Mouse (Mus musculus): ENCODE measurements around the gene Gm42791.

Gm42791 gene

DNA sequence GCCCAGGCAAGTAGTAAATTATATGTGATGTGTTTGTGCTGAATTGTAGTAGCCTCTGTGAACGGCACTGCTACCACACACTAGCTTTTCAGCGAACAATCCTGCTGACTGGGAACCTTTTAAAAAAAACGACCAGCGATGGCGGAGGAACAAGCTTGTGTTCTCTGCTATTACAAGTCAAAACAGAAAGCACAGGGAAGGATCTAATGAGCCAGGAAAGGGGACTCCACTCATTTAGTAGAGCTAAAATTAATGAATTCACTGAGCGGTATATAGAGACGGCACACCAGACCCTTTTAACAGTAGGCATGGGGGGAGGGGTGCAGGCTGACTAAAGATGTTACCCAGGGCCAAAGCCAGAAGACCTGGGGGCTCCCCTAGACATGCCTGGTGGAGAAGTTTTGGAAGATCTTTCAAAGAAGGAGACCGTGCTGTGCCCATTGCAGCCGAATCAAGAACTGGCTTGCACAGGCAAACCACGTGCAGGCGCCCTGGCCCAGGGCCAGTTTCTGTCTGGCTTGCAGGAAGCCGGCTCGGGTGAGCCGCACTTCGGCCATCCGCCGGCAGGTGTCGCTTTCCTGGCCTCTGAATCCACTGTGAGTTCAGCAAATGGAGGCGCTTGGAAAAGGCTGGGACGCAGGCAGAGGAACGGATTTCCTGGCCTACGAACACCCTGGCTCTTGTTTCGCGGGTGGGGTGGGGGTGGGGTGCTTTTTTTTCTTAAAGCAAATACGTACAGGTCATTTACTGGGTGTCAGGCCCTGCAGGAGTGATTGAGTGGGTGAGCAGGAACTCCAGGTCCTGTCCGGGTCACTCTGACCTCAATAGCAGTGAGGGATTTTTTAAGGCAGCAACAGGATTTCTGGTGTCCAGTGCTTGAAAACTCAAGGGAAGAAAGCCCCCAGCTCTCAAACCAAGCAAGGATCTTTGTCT is 11.7 kb upstream of the Gm42791 start:
- DNase-seq: peak; percentile 100

DNA sequence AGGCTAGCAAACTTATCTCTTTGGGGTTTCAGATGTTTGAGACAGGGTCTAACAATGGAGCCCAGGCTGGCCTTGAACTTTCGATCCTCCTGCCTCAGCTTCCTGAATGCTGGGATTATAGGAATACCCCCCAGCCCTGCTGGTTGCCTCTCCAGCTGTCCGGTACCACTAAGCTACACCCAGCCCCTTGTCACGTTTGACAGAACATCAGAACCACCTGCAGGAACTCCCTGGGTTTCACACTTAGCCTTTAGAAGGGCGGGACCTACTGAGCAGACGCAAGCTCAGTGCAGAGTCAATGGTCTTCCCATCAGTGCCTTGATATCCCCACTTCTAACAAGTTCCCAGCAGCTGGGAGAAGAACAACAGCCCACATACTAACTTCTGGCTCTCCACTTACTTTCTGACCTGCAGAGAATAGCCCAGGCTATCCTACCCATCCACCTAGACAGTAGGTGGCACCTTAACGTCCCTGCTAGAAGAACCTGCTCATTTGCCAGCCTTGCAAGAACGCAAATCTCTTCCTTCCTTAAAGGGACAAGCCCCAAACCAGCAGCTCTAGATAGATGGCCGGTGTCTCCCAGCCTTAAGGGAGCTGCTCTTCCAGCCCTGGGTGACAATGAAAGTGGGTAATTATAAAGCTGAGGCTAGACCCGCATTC is 10.9 kb upstream of the Gm42791 start:
- peak in 1 of 2 experiments; percentile 16 for DNase-seq

- DNase-seq: no peak
These were observed 10.1 kb upstream of the Gm42791 start for GRCm38 (mm10) chr5:149005083-149005482.

GRCm38 (mm10) chr5:149003137-149003536 is 8.2 kb upstream of the Gm42791 start:
- no peak for DNase-seq

DNA sequence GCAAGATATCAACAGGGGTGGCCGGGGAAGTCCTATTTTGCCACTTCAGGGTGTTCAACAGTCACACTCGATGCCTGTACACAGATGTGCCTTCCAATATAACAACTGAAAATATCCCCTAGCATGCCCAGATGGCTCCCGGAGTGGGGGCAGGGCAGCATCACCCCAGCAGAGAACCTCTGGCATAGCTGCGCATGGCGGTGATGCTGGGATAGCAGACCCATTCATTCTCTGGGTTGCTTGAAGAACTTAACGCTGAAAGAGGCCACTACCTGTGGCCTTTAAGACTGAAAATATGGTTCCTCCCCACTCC is 7.8 kb upstream of the Gm42791 start:
- no peak for DNase-seq

DNA sequence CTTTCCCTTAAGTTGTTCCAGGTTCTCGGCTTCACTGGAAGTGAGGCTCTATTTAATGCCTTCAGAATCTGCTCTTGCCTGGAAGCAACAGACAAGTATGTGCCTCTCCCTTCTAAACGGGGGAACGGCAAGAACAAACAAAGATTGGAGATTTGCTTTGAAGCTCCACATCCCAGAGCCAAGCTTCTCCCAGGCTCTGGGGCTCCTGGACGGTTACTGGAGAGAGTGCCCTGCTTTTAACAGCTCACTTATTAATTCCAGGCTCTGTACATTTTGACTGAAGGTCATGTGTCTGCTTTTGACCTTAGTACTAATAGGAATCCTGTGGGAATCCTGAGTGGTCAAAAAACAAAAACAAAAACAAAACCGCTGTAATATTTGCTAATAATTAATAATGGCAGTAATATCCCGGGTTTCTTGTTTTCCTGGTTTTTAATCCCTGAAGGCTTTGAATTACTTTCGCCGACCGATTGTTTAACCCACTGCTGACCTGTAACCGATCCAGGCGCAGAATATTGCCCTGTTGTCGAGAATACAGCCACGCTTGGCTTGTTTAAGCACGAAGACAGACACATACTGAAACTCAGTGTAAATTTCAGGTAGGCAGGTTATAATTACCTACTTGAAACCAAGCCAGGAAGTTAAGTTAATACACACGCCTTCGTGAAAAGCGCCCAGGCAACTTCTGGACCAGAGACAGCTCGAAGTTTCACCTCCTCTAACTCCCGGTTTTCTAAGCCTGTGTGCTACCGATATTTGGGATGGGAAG is 7.3 kb upstream of the Gm42791 start:
- DNase-seq: no peak

DNA sequence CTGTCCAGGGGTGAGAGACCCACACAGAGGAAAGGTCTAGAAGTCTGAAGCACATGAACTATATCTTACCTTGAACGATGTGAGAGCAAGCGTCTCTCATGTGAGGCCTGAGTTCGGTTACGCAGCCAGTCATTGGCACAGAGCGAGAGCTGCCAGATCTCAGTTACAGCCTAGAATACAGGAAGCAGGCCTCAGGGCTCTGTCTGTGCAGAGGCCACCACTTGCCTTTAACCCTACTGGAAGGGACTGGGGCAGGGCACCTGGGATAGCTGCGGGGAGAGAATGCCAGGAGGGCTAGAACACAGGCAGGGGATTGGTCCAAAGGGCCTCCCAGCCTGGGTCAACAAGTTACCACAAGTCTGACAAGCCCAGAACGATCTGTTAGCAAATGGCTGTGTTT is 4.9 kb upstream of the Gm42791 start:
- DNase-seq: no peak

GRCm38 (mm10) chr5:148998512-148998911 is 3.6 kb upstream of the Gm42791 start:
- no peak for DNase-seq

- DNase-seq: no peak
These were observed 1.7 kb upstream of the Gm42791 start for GRCm38 (mm10) chr5:148996709-148997037.

GRCm38 (mm10) chr5:148995962-148996708 is 1.2 kb upstream of the Gm42791 start:
- no peak for DNase-seq

- DNase-seq: no peak
These were observed 639 bp downstream of the Gm42791 start for GRCm38 (mm10) chr5:148994311-148994705.

DNA sequence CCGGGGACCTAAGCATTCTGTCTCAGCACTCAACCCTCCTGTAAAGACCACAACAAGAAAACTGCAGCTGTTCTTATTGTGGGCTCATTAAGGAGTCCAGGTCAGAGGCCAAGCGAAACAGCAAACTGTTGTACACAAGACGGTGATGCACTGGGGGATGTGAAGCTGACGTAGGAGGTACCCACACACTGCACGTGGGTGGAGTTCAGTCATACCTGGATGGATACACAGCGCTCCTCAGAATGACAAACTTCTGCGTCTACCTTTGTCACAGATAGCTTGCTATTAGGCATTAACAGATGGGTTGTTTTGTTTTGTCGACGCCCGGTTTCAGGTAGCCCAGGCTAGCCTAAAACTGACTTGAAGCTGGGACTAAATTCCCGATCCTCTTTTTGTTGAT is 2.3 kb downstream of the Gm42791 start:
- DNase-seq: no peak

DNA sequence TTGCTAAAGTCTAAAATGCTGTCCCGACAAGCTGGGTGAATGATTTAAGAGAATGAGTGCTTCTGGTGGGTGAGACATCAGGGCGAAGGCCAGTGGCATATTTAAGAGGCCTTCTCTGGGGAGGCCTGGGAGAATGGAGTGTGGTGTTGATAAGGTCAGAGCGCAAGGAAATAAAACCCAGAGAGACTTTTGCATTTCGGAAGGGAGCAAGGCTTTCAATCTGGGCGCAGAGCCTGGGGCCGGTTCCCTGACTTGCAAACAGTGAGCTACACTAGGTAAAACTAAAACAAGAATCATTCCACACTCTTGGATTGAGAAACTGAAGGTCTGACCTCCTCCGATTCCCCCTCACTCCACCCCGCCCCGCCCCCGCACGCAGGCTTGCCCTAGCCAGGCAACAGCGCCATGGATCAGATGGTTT is 4.0 kb downstream of the Gm42791 start:
- DNase-seq: no peak

DNA sequence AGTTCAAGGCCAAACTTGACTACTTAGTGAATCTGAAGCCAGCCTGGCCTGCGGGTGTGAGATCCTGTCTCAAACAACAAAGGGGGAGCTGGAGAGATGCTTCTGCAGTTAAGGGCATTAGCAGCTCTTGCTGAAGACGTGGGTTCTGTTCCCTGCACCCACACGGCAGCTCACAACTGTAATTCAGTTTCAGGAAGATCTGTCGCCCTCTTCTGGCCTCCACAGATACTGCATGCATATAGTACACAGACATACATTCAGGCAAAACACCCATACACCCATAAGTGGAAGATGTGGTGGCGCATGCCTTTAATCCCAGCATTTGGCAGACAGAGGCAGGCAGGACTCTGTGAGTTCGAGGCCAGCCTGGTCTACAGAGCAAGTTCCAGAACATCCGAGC is 5.5 kb downstream of the Gm42791 start:
- no peak for DNase-seq

- no peak for DNase-seq
These were observed 10.0 kb downstream of the Gm42791 start for GRCm38 (mm10) chr5:148984961-148985360.

- no peak for DNase-seq
These were observed 11.3 kb downstream of the Gm42791 start for GRCm38 (mm10) chr5:148983696-148984095.

- no peak for DNase-seq
These were observed 11.8 kb downstream of the Gm42791 start for GRCm38 (mm10) chr5:148983108-148983664.

DNA sequence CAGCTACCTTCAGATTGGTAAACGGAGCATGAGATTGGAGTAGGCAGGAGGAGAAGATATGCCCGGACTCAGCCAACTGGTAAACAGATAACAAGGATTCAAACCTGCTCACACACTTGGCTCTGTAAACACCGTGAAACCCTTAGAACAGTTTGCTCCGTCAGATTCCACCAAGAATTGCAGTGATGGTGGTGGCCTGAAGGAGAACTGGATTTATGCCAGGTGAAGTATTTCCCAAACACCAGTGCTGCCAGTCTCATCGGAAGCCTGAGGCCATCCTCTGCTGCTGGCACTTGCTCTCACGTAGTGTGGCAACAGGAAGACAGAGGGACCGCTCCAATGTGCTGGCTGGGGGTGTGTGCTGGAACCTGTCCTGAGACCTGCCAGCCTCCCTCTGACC is 12.6 kb downstream of the Gm42791 start:
- DNase-seq: no peak

- DNase-seq: no peak
These were observed 14.3 kb downstream of the Gm42791 start for GRCm38 (mm10) chr5:148980607-148981006.

GRCm38 (mm10) chr5:148978458-148979165 is 16.3 kb downstream of the Gm42791 start:
- DNase-seq: no peak

GRCm38 (mm10) chr5:148977698-148978457 is 17.1 kb downstream of the Gm42791 start:
- DNase-seq: no peak

All from cerebellum, postnatal 36 days (tissue).